Mouse (Mus musculus) naive thymus-derived CD4-positive, alpha-beta T cell, adult 2 months (primary cell): ENCODE results near the gene Gm10192.
"Not testable (repeated sequence)": the region's sequence is repeated elsewhere in the genome, so short reads cannot be mapped to it uniquely, and the experiment has no call there.

Source experiments
- DNase-seq: peaks from one replicate; pipeline ENCODE4 v3.0.0-alpha.2; 2011; ENCODE audit warnings: low read depth

The Gm10192 gene

DNA sequence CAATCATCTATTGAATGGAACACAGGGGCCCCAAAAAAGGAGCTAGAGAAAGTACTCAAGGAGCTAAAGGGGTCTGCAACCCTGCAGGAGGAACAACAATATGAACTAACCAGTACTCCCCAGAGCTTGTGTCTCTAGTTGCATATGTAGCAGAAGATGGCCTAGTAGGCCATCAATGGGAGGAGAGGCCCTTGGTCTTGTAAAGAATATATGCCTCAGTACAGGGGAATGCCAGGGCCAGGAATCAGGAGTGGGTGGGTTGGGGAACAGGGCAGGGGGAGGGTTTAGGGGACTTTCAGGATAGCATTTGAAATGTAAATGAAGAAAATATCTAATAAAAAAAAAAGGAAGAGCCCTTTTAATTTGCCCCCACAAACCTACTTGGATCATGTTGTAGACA, at the start of gene Gm10192:
Gene Gm10192 (minus strand): TSS at position 101 of the 400 bp plus-strand sequence.
- DNase-seq: not testable (repeated sequence)

DNA sequence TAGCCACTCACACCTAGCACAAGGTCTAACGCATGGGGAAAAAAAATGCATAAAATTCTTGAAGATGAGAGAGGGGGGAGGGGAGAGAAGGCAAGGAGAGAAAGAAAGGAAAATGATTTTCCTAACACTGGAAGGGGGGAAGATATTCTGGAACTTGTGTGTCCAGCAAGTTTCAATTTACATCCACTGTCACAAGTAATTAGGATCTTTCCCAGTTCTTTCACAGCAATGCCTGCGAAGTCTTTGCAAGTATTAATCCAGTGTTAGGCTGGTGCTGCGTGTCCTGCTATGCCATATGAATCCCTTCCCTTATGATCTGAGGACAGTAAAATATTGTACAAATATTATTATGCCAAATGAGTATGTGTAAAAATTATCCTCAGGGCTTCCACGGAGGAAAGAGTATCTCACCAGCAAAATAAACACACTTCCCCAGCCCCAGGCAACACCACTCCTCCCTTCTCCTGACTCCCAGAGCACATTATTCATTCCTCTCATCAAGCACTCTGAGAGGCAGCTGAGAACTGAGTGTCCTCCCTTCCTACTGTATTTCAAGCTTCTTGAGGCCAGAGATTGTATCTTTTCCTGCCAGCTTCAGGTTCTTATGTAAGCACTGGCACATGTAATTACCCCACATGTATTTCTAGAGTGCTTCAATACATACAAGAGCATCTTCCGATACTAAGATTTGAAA, 47.6 kb upstream of the Gm10192 start:
- DNase-seq: no peak

DNA sequence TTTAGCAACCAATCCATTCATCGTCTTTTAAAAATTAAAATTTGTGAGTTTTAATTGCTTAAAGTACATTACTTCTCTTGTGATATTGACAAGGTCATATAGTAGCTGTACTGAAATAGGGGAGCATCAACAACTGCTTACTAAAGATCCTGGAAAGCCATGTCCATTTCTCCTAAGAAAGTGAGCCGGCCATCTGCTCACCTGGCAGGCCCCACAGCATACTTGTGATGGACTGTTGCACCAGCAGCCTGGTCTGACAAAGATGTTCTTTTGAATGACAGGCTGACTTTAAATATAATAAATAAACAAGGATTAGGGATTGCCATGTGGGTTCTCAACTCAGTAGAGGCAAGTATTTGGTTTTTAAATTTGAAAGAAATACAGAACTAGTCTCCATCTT, 36.7 kb upstream of the Gm10192 start:
- DNase-seq: no peak

DNA sequence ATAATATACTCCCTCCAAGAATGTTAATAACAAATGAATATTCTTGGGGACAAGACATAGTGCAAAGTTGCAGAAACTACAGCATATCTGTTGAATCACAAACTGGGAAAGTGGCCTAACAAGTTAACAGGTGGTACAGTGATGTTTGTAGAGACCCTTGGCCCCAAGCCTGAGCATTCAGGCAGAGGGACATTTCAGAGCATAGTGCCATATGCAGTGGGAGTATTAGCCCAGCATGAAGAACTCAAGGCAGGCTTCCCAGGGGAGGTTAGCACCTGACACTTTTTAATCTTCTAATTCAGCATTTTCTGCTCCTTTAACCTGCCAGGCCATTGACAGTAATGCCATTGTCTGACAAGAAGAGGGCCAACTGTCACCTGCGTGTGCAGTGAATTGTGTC, 34.9 kb upstream of the Gm10192 start:
- DNase-seq: no peak

DNA sequence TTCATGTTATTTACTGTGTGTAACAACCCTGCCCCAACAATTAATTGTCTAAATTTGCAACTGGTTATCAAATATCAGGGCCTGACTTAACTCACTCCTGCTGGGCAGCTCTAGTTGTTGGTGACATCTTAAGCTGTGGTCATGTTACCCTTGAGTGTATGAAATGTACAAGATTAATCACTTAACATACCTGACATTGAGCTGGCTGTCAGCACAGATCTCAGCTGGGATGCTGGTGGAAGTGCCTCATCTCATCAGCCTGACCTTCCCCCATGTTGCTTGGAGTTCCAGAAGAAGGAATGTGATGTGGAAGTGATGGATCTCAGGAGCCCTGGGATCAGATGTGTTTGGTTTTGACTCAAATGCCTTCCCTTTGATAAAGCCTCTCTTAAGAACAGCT, 29.5 kb upstream of the Gm10192 start:
- DNase-seq: no peak

DNA sequence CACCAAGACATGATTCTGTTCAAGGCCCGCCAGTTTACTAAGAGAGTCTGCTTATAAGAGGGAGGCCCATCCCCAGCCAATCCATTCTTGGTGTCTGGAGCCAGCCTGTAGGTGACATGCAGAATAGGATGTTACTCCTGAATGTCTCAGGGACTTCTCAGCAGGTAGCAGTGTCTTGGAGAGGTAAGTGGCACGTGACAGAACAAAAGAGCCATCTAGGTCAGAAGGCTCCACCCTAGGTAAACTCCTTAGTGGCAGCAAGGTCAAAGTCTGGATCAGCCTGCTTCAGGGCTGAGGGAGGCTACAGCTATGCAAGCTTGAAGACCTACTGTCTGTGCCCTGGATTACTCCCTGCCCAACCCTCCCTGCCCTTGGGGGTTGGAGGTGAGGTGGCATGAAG, 20.0 kb upstream of the Gm10192 start:
- not testable (repeated sequence) for DNase-seq

DNA sequence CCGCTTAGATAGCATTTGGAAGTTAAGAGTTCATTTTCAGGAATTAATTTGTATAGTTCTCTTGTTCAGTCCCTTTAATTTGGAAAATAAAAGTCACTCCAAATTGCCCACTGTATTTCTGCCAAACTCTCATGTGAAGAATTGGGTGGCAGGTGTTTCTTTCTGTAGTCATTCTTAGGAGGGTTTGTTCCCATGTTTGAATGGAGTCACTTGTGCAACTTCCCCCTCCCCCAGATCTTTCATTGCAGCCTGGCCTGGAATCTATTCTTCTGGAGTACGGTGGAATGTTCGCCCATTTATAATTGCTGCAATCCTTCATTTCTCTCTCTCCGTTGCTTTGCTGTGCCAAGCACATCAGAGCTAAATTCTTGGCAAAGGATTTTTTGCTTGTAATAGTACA, 10.2 kb upstream of the Gm10192 start:
- DNase-seq: no peak

DNA sequence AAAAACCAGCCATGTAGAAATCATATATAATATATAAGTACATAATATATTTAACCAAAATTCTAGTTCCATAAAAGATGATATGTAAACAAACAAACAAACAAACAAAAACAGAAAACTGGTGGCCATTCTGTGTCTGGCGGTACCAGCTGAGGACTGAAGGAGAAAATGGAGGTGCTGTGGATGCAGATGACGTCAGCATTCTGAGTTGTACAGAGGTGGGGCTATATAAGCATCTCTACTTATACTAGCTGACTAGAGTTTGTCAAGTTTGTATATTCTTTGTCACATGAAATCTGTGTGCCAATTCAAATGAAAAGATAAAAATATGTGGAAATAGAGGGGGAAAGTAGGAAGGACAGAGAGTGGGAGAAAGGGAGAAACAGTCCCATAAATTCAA, 9.6 kb upstream of the Gm10192 start:
- DNase-seq: no peak

DNA sequence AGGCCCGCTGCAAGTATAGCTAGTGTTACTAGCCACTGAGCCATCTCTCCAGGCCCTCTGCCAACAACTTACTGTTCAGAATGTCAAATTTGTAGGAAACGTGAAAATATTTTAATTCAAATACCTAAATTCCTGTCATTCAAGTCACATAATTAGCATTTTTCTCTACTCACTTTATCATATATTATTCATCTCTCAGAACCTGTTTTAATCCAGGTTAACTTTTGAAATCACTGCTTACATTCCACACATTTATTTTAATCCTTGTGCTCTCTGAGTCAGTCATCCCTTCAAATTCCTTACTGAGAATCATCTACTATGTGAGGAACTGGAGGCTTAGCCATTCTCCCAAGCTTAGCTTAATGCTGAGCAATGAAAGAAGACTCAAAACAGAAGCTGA, 2.6 kb downstream of the Gm10192 start:
- DNase-seq: no peak

DNA sequence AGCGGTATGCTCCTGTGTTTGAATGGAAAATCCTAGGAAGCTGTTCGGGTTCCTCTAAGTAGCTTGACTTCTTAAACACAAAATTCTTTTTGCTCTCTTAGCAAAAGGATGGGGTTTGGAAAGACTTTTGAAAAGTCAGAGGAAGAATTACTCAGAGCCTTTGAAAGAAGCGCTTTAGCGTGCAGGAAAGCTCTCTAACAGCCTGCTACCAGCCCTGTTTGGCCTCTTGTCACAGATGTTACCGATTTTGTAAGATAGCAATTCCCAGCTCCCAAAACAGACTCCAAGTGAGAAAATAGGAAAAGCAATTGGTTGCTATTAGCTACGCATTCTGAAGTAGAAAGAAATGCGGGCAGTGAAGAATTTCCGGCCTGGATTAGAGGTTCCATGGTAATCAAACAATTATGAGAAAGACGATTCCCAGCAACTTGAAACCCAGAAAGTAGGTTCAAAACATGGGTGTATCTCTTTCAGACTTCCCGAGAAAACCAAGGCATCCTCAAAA, 26.1 kb downstream of the Gm10192 start:
- no peak for DNase-seq

DNA sequence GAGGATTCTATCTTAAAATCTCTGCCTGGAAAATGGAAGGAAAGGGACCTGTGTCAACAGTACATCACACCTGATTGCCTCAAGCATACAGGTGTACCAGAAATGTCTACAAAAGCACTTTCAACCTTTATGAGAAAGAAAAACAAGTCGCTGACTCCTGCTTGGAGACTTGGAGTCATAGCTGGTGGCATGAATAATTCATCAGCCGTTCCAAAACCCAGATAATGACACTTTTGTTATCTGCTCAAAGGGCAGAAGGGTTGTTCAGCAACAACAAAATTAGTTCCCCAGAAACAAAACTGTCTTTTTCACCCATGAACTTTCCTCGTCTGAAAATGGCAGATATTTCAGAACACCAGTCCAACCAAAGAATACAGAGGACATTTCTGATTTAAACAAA, 26.9 kb downstream of the Gm10192 start:
- no peak for DNase-seq

DNA sequence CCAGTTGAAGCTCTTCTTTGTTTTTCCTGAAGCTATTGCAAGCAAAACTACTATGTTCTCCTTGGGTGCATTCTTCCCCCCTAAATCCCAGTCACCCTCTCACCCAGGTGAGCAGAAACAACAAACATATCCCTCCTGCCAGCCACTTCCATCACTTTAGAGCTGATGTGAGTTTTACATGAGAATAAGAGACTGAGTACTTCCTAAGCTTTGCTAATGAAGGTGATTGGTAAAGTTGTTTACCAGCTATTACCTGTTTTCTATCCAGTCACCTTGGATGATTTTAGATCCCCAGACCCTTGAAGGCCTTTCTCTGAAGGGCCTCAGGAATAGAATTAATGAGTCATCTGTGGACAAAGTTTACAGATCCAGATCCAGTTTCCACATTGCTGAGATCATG, 29.4 kb downstream of the Gm10192 start:
- no peak for DNase-seq

DNA sequence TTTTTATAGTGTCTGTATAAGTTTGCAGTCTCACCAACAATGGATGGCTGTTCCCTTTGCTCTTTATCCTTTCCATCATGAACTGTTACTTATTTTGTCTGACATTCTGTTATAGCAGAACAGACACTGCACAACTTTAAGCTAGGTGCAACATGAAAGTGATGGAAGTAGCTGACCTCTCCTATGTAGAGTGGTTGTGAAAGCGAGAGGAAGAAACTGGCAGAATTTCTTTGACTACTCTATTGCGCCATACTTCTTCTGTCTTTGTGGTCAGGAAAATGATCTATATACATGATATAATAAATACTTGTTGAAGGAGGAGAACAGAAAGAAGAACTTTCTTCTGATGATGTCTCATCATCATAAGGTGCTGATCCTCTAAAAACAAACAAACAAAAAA, 40.5 kb downstream of the Gm10192 start:
- DNase-seq: no peak
